Mouse (Mus musculus) kidney, adult 2 months (tissue): Measurements from ENCODE around the gene Sdhaf3.

Experiments used
- CTCF ChIP-seq: fragments of 200-500 bp; conservative IDR thresholded peaks from 2 replicates; pipeline ENCODE4 v1.5.1; 2011; ENCODE audit warnings: low read depth, mild to moderate bottlenecking, control low read depth, low read length, moderate library complexity, mixed read lengths; ENCODE audit not compliant: insufficient read depth, insufficient read length
- POLR2A ChIP-seq: fragments of 200-500 bp; IDR thresholded peaks from one replicate; pipeline ENCODE4 v1.6.1; 2011; ENCODE audit warnings: low read depth, low read length, control low read depth

GRCm38 (mm10) chr6:6942813-6943212, 13.0 kb upstream of the Sdhaf3 start:
- TF ChIP-seq CTCF = peak; percentile 47
- TF ChIP-seq POLR2A = no peak
